Mouse (Mus musculus) heart, embryonic 14.5 days (tissue): Measurements from ENCODE around the gene Cntfr. TPM values are rescaled to one million over a fixed set of nuclear protein-coding genes. Genes with fewer than 3 reads are reported as not detected.

Experiments
- ATAC-seq: fragments of 200-750 bp; cut with Nextera tagmentation; 2 replicates; pipeline ENCODE4 v1.8.0; 2017; ENCODE audit warnings: low read depth, moderate TSS enrichment; ENCODE audit not compliant: insufficient number of reproducible peaks, insufficient read depth, low FRiP score
- H3K27ac ChIP-seq, 2 experiments: fragments of 200-500 bp in 1 of 2; fragments of 300-500 bp in 1 of 2; sonication (generic) in 1 of 2; replicated peaks in 1 of 2; 2 replicates each; pipeline ENCODE4 v1.5.1; 2012 to 2014; ENCODE audit warnings: low read depth in 2 of 2, low read length in 2 of 2, control low read depth in 1 of 2, mild to moderate bottlenecking in 1 of 2, mixed read lengths in 1 of 2; ENCODE audit not compliant: control insufficient read depth in 1 of 2, insufficient read depth in 1 of 2
- H3K27me3 ChIP-seq: fragments of 300-500 bp; sonication (generic); 2 replicates; pipeline ENCODE4 v1.6.1; 2014; ENCODE audit warnings: mild to moderate bottlenecking, low read length, control low read depth; ENCODE audit not compliant: control insufficient read depth, insufficient read depth
- H3K36me3 ChIP-seq: fragments of 300-500 bp; sonication (generic); 2 replicates; pipeline ENCODE4 v1.6.1; 2014; ENCODE audit warnings: mild to moderate bottlenecking, control low read depth, low read length, mixed read lengths; ENCODE audit not compliant: control insufficient read depth, insufficient read depth
- H3K4me1 ChIP-seq, 2 experiments: fragments of 200-500 bp in 1 of 2; fragments of 300-500 bp in 1 of 2; sonication (generic) in 1 of 2; 2 replicates each; pipeline ENCODE4 v1.6.1; 2012 to 2014; ENCODE audit warnings: low read length in 2 of 2, control low read depth in 1 of 2, mixed read lengths in 1 of 2; ENCODE audit not compliant: control insufficient read depth in 2 of 2, insufficient read depth in 2 of 2
- H3K4me2 ChIP-seq: fragments of 300-500 bp; sonication (generic); 2 replicates; pipeline ENCODE4 v1.6.1; 2014; ENCODE audit warnings: mild to moderate bottlenecking, low read length
- H3K4me3 ChIP-seq, 2 experiments: fragments of 200-500 bp in 1 of 2; fragments of 300-500 bp in 1 of 2; sonication (generic) in 1 of 2; 2 replicates each; pipeline ENCODE4 v1.5.1; 2012 to 2014; ENCODE audit warnings: low read length in 2 of 2, mild to moderate bottlenecking in 2 of 2, control low read depth in 1 of 2, low read depth in 1 of 2, moderate library complexity in 1 of 2; ENCODE audit not compliant: control insufficient read depth in 1 of 2, insufficient read depth in 1 of 2
- H3K9ac ChIP-seq: fragments of 300-500 bp; sonication (generic); 2 replicates; pipeline ENCODE4 v1.6.1; 2014; ENCODE audit warnings: mild to moderate bottlenecking, low read length
- H3K9me3 ChIP-seq: fragments of 300-500 bp; sonication (generic); 2 replicates; pipeline ENCODE4 v1.6.1; 2016; ENCODE audit warnings: low read length, control low read depth; ENCODE audit not compliant: control insufficient read depth
- WGBS: fragments of 180-500 bp; shearing (Covaris S2); extraction: QIAGEN DNeasy Blood & Tissue Kit; methylation state at CpG from one replicate; pipeline ENCODE4 v1.1.7; 2014; 5-methylcytosine and 5-hydroxymethylcytosine counted together
- polyA plus RNA-seq: library from polyadenylated mRNA; unstranded; fragments of >200 nt; fragmentation: Nextera tagmentation; extraction: Ambion mirVana; gene quantifications from 2 replicates; pipeline ENCODE4 v1.2.1, GENCODE M21; 2014

Cntfr gene
- polyA plus RNA-seq, 1 experiment from 2014 or later: 2.8 TPM

- H3K9ac ChIP-seq: no peak overlapping the region
- WGBS: 19% methylated on average over 7 of the region's 7 CpGs
Measured at GRCm38 (mm10) chr4:41636366-41636765, 60.5 kb downstream of the Cntfr start.

GRCm38 (mm10) chr4:41635906-41636305 lies 61.0 kb downstream of the Cntfr start:
- Histone ChIP-seq H3K27ac (no peak overlapping the region), H3K9ac (no peak overlapping the region), H3K27me3 (peaks cover 14% of the 10 kb centered on the region), H3K9me3 (no peaks in the 10 kb centered on the region), H3K4me1 (peaks cover 26 to 31% of the 10 kb centered on the region in 2 experiments), H3K4me3 (no peak overlapping the region), H3K4me2 (no peak overlapping the region), H3K36me3 (no peaks in the 10 kb centered on the region)
- no peak for ATAC-seq
- WGBS: 41% methylated on average over 2 of the region's 2 CpGs

More at GRCm38 (mm10) chr4:41636366-41636765, 60.5 kb downstream of the Cntfr start:
- H3K4me1 ChIP-seq: peaks cover 22 to 27% of the 10 kb centered on the region in 2 experiments
- peaks cover 14% of the 10 kb centered on the region for H3K27me3 ChIP-seq
- H3K27ac ChIP-seq: no peak overlapping the region
- no peak for ATAC-seq
- H3K36me3 ChIP-seq: no peaks in the 10 kb centered on the region
- H3K9me3 ChIP-seq: no peaks in the 10 kb centered on the region
- H3K4me3 ChIP-seq: no peak overlapping the region
- H3K4me2 ChIP-seq: no peak overlapping the region

GRCm38 (mm10) chr4:41635224-41635623 lies 61.7 kb downstream of the Cntfr start:
- Histone ChIP-seq H3K9ac (no peak overlapping the region), H3K4me2 (no peak overlapping the region), H3K36me3 (no peaks in the 10 kb centered on the region), H3K4me3 (no peak overlapping the region), H3K4me1 (peaks cover 24 to 26% of the 10 kb centered on the region in 2 experiments), H3K27me3 (peaks cover 14% of the 10 kb centered on the region), H3K9me3 (no peaks in the 10 kb centered on the region), H3K27ac (no peak overlapping the region)
- ATAC-seq: no peak
- WGBS: 65% methylated on average over 8 of the region's 8 CpGs

GRCm38 (mm10) chr4:41634631-41635030 lies 62.3 kb downstream of the Cntfr start:
- Histone ChIP-seq H3K4me1 (peaks cover 24 to 26% of the 10 kb centered on the region in 2 experiments), H3K9me3 (no peaks in the 10 kb centered on the region), H3K27me3 (peaks cover 14% of the 10 kb centered on the region), H3K9ac (no peak overlapping the region), H3K27ac (no peak overlapping the region), H3K4me2 (no peak overlapping the region), H3K36me3 (no peaks in the 10 kb centered on the region), H3K4me3 (no peak overlapping the region)
- ATAC-seq: no peak
- WGBS: 91% methylated on average over 8 of the region's 8 CpGs

- H3K27ac ChIP-seq: no peak overlapping the region
- H3K36me3 ChIP-seq: no peaks in the 10 kb centered on the region
- no peak overlapping the region for H3K4me2 ChIP-seq
- 0 out of 2 replicates have a peak, but pooled peaks cover 3% of the 10 kb centered on the region for H3K27me3 ChIP-seq
- H3K4me3 ChIP-seq: no peak overlapping the region
- no peaks in the 10 kb centered on the region for H3K9me3 ChIP-seq
- H3K9ac ChIP-seq: no peak overlapping the region
- ATAC-seq: no peak
- WGBS: 70% methylated on average over 9 of the region's 9 CpGs
- peaks cover 31 to 32% of the 10 kb centered on the region in 2 experiments for H3K4me1 ChIP-seq
Measured at GRCm38 (mm10) chr4:41633001-41633400, 63.9 kb downstream of the Cntfr start.

GRCm38 (mm10) chr4:41631390-41631789 lies 65.5 kb downstream of the Cntfr start:
- WGBS: 0% methylated on average over 11 of the region's 11 CpGs
- 0 out of 4 replicates have a peak overlapping the region, but pooled peaks of 1 of the 2 experiments have one; percentile 11 for H3K4me3 ChIP-seq
- peak overlapping the region; percentile 59 to 80 for H3K27ac ChIP-seq
- H3K9ac ChIP-seq: peak overlapping the region; percentile 31
- ATAC-seq: peak; percentile 66
- H3K27me3 ChIP-seq: no peaks in the 10 kb centered on the region
- H3K9me3 ChIP-seq: no peaks in the 10 kb centered on the region
- H3K4me2 ChIP-seq: peak overlapping the region; percentile 43
- peaks cover 31% of the 10 kb centered on the region in 2 experiments for H3K4me1 ChIP-seq
- H3K36me3 ChIP-seq: no peaks in the 10 kb centered on the region

- no peaks in the 10 kb centered on the region for H3K36me3 ChIP-seq
- no peak overlapping the region for H3K4me2 ChIP-seq
- peaks cover 26 to 29% of the 10 kb centered on the region in 2 experiments for H3K4me1 ChIP-seq
- no peak overlapping the region for H3K4me3 ChIP-seq
- H3K9me3 ChIP-seq: no peaks in the 10 kb centered on the region
- no peak overlapping the region for H3K9ac ChIP-seq
- no peak overlapping the region for H3K27ac ChIP-seq
- WGBS: 62% methylated on average over 6 of the region's 6 CpGs
- H3K27me3 ChIP-seq: no peaks in the 10 kb centered on the region
- no peak for ATAC-seq
Measured at GRCm38 (mm10) chr4:41630196-41630595, 66.7 kb downstream of the Cntfr start.
